Mouse (Mus musculus): ENCODE data around the gene Adprm.

- TF ChIP-seq CTCF (IDR thresholded peaks at IDR 0.05; ENCODE audit: low read depth) (no peak), EP300 (IDR thresholded peaks at IDR 0.05; ENCODE audit: low read depth) (no peak)
Observed at GRCm38 (mm10) chr11:67019711-67020475, 32.5 kb downstream of the Adprm start.
